18 mouse cellular contexts compared by ENCODE assay signal in genomic region chr4:101588932-101589331, GRCm38 (mm10). TPM values are rescaled to one million over a fixed set of nuclear protein-coding genes. Genes with fewer than 3 reads are reported as not detected.
DNase-seq lines count a peak whose midpoint lies in the region; ATAC-seq lines count a peak whose summit lies in the region.
"Had no signal": no experiment of that assay in that cellular context is flagged by ENCODE, and none has a peak within 500 bp of the region (broad histone marks: within the 10 kb centered on the region; RNA-seq: fewer than 3 reads in every experiment).

No protein-coding gene starts in this region.

- 0 out of 2 replicates have a peak, but pooled peaks cover 11% of the 10 kb centered on the region for H3K4me1 ChIP-seq in midbrain, embryonic 12.5 days
- H3K4me1 ChIP-seq in midbrain, embryonic 13.5 days (replicated peaks): peaks cover 15% of the 10 kb centered on the region
- H3K4me1 ChIP-seq in neural tube, embryonic 14.5 days (ENCODE audit: control insufficient read depth, insufficient read depth, low read length): peaks cover 7% of the 10 kb centered on the region
- H3K4me1 ChIP-seq: stomach, embryonic 15.5 days had no signal

- no peaks in the 10 kb centered on the region for H3K27me3 ChIP-seq in midbrain, embryonic 12.5 days
- H3K27me3 ChIP-seq in midbrain, embryonic 13.5 days: no peaks in the 10 kb centered on the region
- no peaks in the 10 kb centered on the region for H3K27me3 ChIP-seq in neural tube, embryonic 14.5 days (ENCODE audit: control insufficient read depth, insufficient read depth, low read length)
- H3K27me3 ChIP-seq: heart, embryonic 15.5 days; limb, embryonic 12.5 days; midbrain, embryonic 15.5 days; stomach, embryonic 15.5 days had no signal

- H3K9me3 ChIP-seq in midbrain, embryonic 12.5 days: no peaks in the 10 kb centered on the region
- H3K9me3 ChIP-seq in midbrain, embryonic 13.5 days: no peaks in the 10 kb centered on the region
- H3K9me3 ChIP-seq in neural tube, embryonic 14.5 days (ENCODE audit: control insufficient read depth, low read length): no peaks in the 10 kb centered on the region
- H3K9me3 ChIP-seq: embryonic facial prominence, embryonic 10.5 days; heart, embryonic 15.5 days; limb, embryonic 12.5 days; midbrain, embryonic 15.5 days; stomach, embryonic 15.5 days had no signal

- no peak overlapping the region for H3K4me2 ChIP-seq in midbrain, embryonic 12.5 days (replicated peaks)
- H3K4me2 ChIP-seq in midbrain, embryonic 13.5 days (replicated peaks): no peak overlapping the region
- no peak overlapping the region for H3K4me2 ChIP-seq in neural tube, embryonic 14.5 days (ENCODE audit: low read depth, low read length)
- H3K4me2 ChIP-seq: heart, embryonic 15.5 days; limb, embryonic 12.5 days; midbrain, embryonic 15.5 days; stomach, embryonic 15.5 days had no signal

- 75% methylated on average over 8 of the region's 8 CpGs for WGBS in midbrain, embryonic 12.5 days
- 67% methylated on average over 8 of the region's 8 CpGs for WGBS in midbrain, embryonic 13.5 days
- WGBS in neural tube, embryonic 14.5 days: 29% methylated on average over 8 of the region's 8 CpGs

- H3K9ac ChIP-seq in midbrain, embryonic 12.5 days (replicated peaks): no peak overlapping the region
- no peak overlapping the region for H3K9ac ChIP-seq in midbrain, embryonic 13.5 days (replicated peaks)
- H3K9ac ChIP-seq in neural tube, embryonic 14.5 days (replicated peaks; ENCODE audit: low read depth, low read length): no peak overlapping the region
- H3K9ac ChIP-seq: heart, embryonic 15.5 days; limb, embryonic 12.5 days; liver, postnatal 0 days; midbrain, embryonic 15.5 days; stomach, embryonic 15.5 days had no signal

- ATAC-seq in frontal cortex, adult (ENCODE audit: low TSS enrichment): peak; percentile 79
- peak; percentile 29; the same call in 1 of the 2 replicates for ATAC-seq in midbrain, embryonic 12.5 days (ENCODE audit: low FRiP score, low read depth)
- no peak for ATAC-seq in midbrain, embryonic 13.5 days
- 0 out of 2 replicates have a peak, but pooled peaks have one; percentile 28 for ATAC-seq in neural tube, embryonic 14.5 days (ENCODE audit: low read depth)
- ATAC-seq: liver, postnatal 0 days; midbrain, embryonic 15.5 days had no signal

- no peak overlapping the region for H3K27ac ChIP-seq in midbrain, embryonic 12.5 days (replicated peaks)
- H3K27ac ChIP-seq in midbrain, embryonic 13.5 days: no peak overlapping the region
- H3K27ac ChIP-seq in neural tube, embryonic 14.5 days (ENCODE audit: low read depth, low read length): no peak overlapping the region
- H3K27ac ChIP-seq: embryonic facial prominence, embryonic 10.5 days; heart, embryonic 15.5 days; limb, embryonic 12.5 days; midbrain, embryonic 15.5 days; stomach, embryonic 15.5 days had no signal

- DNase-seq in frontal cortex, postnatal 10 days (ENCODE audit: low spot score in 2 of 2): no peak
- peak; percentile 81 for DNase-seq in layer of hippocampus, adult 9-11 months
- DNase-seq in thymus, postnatal 25 days: no peak
- DNase-seq in kidney, adult 9 months: no peak
- DNase-seq: adrenal gland, adult 2 months; cerebellum, adult 9-10 months; liver, postnatal 0 days; lung, postnatal 36 days; thymus, postnatal 36 days had no signal

- H3K36me3 ChIP-seq in midbrain, embryonic 12.5 days: no peaks in the 10 kb centered on the region
- H3K36me3 ChIP-seq in midbrain, embryonic 13.5 days: no peaks in the 10 kb centered on the region
- no peaks in the 10 kb centered on the region for H3K36me3 ChIP-seq in neural tube, embryonic 14.5 days (ENCODE audit: control insufficient read depth, insufficient read depth, low read length)
- H3K36me3 ChIP-seq: embryonic facial prominence, embryonic 10.5 days; heart, embryonic 15.5 days; limb, embryonic 12.5 days; midbrain, embryonic 15.5 days; stomach, embryonic 15.5 days had no signal

- H3K4me3 ChIP-seq in midbrain, embryonic 12.5 days: no peak overlapping the region
- no peak overlapping the region for H3K4me3 ChIP-seq in midbrain, embryonic 13.5 days (replicated peaks)
- no peak overlapping the region for H3K4me3 ChIP-seq in neural tube, embryonic 14.5 days (ENCODE audit: low read depth, low read length)
- H3K4me3 ChIP-seq: embryonic facial prominence, embryonic 10.5 days; heart, embryonic 15.5 days; limb, embryonic 12.5 days; midbrain, embryonic 15.5 days; stomach, embryonic 15.5 days had no signal

RNA-seq across cellular contexts. Expression of gene Leprot, which starts 58.6 kb away (rescaled TPM):
- polyA plus RNA-seq in midbrain, embryonic 12.5 days (2016; fragmentation: Nextera tagmentation; extraction: Ambion mirVana): 69.9 and 72.2 TPM in 2 replicates
- 94.2 and 94.8 TPM in 2 replicates for polyA plus RNA-seq in midbrain, embryonic 13.5 days (2015; fragmentation: Nextera tagmentation; extraction: Ambion mirVana)
- polyA plus RNA-seq in neural tube, embryonic 14.5 days (2014; fragmentation: Nextera tagmentation; extraction: Ambion mirVana): 72.1 and 84.5 TPM in 2 replicates
